Mouse (Mus musculus) G1E (cell line): Measurements from ENCODE around the gene Cd93.

ENCODE experiments used
- CTCF ChIP-seq: IDR thresholded peaks from 2 replicates; pipeline ENCODE4 v1.5.1; 2012; ENCODE audit warnings: low read depth, low read length, inconsistent platforms, mixed read lengths
- GATA1 ChIP-seq: IDR thresholded peaks from 2 replicates; pipeline ENCODE4 v1.6.1; 2012; ENCODE audit warnings: borderline replicate concordance, low read length, inconsistent platforms, mixed read lengths
- GATA2 ChIP-seq: IDR thresholded peaks from 2 replicates; pipeline ENCODE4 v1.6.1; 2012; ENCODE audit warnings: low read depth, low read length, inconsistent platforms, borderline replicate concordance

GRCm38 (mm10) chr2:148454014-148454542 lies 10.7 kb upstream of the Cd93 start:
- TF ChIP-seq CTCF (no peak), GATA1 (no peak), GATA2 (no peak)
